Mouse (Mus musculus): ENCODE measurements at regions not wholly inside any gene's neighbourhood (a gene's known extent, or its start where the extent isn't known, plus 50 kb on each side); places are given as distances from the start of the nearest gene placed in this dataset.
A peak's percentile ranks its signal among the peaks of the same experiment; 100 is the strongest.

- DNase-seq = no peak
These were observed 385.0 kb upstream of the Adam34 start for GRCm38 (mm10) chr8:44094818-44095217.

- no peak for DNase-seq
These were observed 383.6 kb upstream of the Adam34 start for GRCm38 (mm10) chr8:44093491-44093890.

- DNase-seq = no peak
These were observed 372.2 kb upstream of the Adam34 start for GRCm38 (mm10) chr8:44082057-44082456.

- no peak for DNase-seq
These were observed 349.0 kb upstream of the Adam34 start for GRCm38 (mm10) chr8:44058846-44059245.

- DNase-seq = no peak
These were observed 332.9 kb upstream of the Adam34 start for GRCm38 (mm10) chr8:44042572-44043355.

GRCm38 (mm10) chr8:44034211-44034610 lies 324.4 kb upstream of the Adam34 start:
- DNase-seq = no peak

GRCm38 (mm10) chr8:44031376-44031775 lies 321.5 kb upstream of the Adam34 start:
- no peak for DNase-seq

GRCm38 (mm10) chr8:44030972-44031371 lies 321.1 kb upstream of the Adam34 start:
- DNase-seq = no peak

- no peak for DNase-seq
These were observed 317.9 kb upstream of the Adam34 start for GRCm38 (mm10) chr8:44027738-44028137.

GRCm38 (mm10) chr8:44025926-44026325 lies 316.1 kb upstream of the Adam34 start:
- DNase-seq = peak; percentile 85

GRCm38 (mm10) chr8:44024028-44024427 lies 314.2 kb upstream of the Adam34 start:
- no peak for DNase-seq

Data from right cerebral cortex, postnatal 4 days (tissue).